Mouse (Mus musculus) left cerebral cortex, postnatal 36 days (tissue): ENCODE data around the gene Gm4881. TPM values are rescaled to one million over a fixed set of nuclear protein-coding genes. Genes with fewer than 3 reads are reported as not detected.
A peak's percentile ranks its signal among the peaks of the same experiment; 100 is the strongest.

ENCODE experiments used
- DNase-seq, 2 experiments: peaks; one replicate each; pipeline ENCODE4 v3.0.0; 2021 to 2022; ENCODE audit warnings: low spot score in 2 of 2, mixed read lengths in 1 of 2
- intact Hi-C: fragments of 180-260 bp; cut with DNase I; formaldehyde crosslinking; loops from one replicate; pipeline ENCODE4 v1.15.1; 2025
- total RNA-seq, 2 experiments: library from RNA; stranded (reverse); gene quantifications; 2 replicates each; pipeline ENCODE4 v1.2.3; 2021

Gm4881 gene
- total RNA-seq, result not detected

DNA sequence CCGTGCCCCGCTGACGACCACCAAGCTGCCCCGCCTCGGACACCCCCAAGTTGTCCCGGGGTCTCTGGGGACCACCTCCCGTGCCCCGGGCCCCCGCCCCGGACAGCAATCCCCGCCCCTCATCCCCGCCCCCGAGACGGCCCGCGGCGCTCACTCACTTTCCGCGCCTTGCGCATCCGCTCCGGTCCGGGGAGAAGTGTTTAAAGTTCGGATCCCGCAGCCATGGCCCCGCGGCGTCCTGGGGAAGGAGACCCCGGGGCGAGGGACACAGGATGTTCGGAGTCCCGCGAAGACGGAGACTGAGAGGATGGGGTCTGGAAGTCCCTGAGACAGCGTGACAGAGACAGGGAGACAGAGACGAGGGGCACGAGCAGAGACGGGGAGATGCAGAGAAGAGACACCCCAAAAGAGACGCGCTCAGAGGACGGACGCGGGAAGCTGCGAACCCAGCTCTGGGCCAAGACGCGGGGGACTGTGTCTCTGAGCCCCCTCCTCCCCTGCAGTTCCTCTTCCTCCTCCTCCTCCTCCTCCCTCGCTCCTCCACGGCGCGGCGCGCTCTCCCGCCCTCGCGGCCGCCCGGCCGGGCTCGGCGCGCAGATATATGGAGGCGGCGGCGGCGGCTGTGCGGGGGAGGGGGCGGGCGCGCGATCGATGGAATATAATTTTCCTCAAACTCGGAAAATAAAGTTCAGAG lies at the start of gene Gm4881:
Gene Gm4881 (minus strand): TSS at position 238 of the 694 bp plus-strand sequence.
- no peak for DNase-seq
- intact Hi-C loops, result no loop called here

DNA sequence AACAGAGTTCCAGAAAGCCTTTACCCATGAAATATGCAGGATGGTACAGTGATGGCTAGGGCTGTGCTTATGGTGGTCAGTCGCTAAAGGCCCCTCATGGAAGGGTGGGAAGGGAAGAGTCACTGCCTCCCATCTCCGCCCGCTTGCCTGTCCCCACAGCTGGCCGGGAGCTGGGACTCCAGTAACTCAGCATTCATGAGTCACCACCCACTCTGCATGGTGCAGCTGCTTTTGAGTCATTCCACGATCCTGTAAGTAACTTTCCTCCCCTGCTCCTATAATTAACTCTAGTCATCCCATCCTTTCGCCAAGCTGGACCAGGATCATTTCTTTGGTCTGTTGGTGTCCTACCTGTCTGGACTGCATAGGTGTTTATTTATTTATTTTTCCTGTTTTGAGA lies 48.8 kb upstream of the Gm4881 start:
- DNase-seq, result no peak
- intact Hi-C loops, result no loop called here

DNA sequence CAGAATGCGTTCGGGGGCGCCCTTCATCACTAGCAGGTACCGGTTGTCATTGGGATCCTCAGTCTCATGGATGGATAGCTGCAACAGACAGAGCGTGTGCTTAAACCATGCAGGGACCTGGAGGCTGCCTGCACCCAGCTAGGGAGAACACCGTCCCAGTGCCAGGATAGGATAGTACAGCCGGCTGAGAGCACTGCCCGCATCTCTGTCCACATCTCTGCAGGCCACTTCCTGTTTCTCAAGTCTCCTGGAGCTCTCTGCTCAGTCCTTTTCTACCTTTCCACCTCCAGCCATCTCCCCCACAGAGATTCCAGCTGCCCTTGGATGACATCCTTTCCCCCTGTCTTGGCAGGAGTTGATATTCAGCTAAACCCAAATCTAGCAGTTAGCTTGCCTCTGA lies 46.2 kb upstream of the Gm4881 start:
- no peak for DNase-seq
- intact Hi-C loops, result no loop called here

DNA sequence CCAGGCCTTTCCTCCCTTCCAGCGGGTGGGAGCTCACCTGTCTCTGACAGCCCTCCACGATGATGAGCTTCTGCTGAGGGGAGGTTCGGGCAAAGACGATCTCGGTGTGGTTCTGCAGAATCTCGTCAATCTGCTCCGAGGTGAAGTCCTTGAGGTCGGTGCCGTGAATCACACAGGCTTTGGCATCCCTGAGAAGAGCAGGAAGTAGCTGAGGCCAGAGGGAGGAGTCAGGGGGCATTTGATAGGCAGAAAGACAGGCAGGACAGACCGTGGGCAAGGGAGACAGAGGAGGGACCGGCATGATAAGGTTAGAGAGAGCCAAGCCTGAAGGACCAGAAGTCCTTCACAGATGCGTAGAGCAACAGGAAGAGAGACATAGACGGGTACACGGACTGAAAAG lies 43.6 kb upstream of the Gm4881 start:
- no peak for DNase-seq
- intact Hi-C loops, result no loop called here

DNA sequence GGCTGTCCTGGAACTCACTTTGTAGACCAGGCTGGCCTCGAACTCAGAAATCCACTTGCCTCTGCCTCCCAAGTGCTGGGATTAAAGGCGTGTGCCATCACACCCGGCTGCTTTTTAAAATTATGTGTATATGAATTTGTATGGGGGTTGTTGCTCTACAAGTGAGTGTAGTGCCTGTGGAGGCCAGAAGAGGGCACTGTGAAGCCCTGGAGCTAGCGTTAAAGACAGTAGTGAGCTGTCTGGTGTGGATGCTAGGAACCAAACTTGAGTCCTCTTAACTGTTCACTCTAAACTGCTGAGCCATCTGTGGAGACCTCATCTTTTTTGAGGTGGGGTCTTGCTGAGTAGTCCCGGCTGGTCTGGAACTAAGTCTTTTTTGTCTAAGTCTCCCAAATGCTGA lies 41.5 kb upstream of the Gm4881 start:
- no peak for DNase-seq
- intact Hi-C loops, result no loop called here

DNA sequence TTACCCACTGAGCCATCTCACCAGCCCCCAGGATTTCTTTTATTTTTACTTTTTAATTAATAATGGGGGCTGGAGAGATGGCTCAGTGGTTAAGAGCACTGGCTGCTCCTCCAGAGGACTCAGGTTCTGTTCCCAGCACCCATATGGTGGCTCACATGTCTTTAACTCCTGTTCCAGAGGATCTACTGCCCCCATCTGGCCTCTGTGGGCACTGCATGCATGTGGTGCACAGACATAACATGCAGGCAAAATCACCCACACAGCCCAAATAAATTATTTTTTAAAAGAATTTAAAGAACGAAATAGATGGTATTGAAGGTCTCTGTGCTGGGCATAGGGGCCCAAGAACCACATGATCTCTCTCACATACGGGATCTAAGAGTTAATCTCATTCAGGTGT lies 40.0 kb upstream of the Gm4881 start:
- intact Hi-C loops, result no loop called here
- DNase-seq, result no peak

DNA sequence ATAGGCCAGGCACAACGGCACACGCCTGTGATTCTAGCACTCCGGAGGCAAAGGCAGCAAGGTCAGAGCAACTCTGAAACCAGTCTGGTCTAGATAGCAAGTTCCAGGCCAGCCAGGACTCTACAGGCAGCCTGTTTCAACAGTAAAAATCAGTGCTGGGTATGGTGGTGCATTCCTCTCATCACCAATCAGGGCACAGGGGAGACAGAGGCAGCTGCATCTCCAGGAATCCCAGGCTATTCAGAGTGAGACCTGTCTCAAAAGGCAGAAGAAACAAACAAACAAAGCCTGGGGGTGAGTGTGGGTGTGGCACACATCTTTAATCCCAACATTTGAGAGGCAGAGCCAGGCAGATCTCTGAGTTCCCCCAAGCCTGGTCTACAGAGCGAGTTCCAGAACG lies 39.1 kb upstream of the Gm4881 start:
- intact Hi-C loops, result no loop called here
- no peak for DNase-seq

DNA sequence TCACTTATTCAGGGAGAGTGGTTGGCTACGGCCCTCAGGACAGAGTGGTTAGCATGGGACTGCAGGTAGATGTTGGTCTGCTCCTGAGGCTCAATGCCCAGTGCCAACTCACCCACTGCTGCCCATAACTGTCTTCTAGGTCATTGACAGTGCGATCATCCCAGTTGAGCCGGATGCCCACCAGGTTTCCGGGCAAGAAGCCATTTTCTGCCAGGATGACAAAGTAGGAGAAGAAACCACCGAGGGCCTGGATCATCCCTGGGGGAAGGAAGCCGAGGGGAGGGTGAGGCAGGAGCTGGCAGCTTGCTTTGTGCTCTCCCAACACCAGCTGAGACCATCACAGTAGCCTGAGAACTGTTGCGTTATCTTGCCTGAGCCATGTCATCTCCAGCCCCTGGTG lies 36.1 kb upstream of the Gm4881 start:
- intact Hi-C loops, result no loop called here
- no peak for DNase-seq

DNA sequence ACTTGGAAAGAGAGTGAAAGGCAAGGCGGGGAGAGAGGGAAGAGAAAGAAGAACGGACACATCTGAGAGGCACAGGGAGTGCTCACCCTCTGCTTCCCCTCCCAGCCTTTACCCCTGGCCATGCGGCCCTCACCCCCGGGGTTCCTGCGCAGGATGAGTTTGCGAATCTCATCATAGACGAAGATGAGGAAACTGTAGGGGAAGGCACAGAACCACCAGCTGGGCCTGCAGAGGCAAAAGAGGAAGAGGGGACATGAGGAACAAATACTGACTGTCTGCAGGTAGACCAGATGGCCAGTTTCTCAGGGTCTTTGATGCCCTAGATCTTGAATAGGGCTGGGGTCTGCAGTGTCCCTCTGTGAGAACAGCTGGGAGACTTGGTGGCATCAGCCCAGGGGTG lies 34.5 kb upstream of the Gm4881 start:
- intact Hi-C loops, result no loop called here
- no peak for DNase-seq

DNA sequence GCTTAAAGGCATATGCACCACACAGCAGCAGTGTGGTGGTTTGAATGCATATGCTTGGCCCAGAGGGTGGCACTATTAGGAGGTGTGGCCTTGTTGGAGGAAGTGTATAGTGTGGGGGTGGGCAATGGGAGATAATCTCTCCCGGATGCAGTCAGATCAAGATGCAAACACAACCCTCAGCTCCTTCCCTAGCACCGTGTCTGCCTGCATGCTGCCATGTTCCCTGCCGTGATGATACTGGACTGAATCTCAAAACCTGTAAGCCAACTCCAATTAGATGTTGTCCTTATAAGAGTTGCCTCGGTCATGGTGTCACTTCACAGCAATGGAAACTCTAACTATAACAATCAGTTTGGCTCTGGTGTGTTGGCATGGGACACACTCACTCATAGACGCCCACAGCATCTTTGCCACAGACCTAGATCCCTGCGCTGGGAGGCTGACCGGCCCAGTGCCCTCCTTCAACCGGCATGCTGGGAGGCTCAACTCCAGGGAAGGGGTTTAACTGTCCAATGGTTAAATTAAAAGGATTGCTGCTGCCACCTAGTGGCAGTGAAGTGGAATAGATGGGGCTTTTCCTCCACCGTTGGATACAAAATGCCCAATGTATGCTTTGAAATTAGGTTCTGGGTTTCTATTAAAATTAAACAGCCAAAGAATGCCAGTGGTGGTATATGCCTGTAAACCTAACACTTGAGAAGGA lies 30.8 kb upstream of the Gm4881 start:
- no peak for DNase-seq
- intact Hi-C loops, result no loop called here

DNA sequence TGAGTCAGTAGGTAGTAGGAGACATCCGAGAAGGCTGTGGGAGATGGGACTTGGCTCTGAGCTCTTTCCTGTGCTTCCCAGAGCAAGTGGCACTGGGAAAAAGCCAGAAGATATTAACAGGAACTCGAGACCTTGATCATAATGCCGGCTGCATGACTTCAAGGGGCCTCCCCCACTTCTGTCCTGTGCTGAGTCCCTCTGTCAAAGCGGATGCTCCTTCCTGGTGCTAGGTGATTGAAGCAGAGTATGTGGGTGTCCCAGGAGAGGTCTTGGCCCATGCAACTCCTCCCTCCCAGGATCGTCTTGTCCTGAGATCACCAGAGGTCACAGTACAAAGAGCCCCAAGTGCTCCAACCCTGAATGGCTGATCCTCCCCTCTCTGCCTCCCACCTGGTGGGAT lies 29.6 kb upstream of the Gm4881 start:
- intact Hi-C loops, result no loop called here
- DNase-seq, result no peak

DNA sequence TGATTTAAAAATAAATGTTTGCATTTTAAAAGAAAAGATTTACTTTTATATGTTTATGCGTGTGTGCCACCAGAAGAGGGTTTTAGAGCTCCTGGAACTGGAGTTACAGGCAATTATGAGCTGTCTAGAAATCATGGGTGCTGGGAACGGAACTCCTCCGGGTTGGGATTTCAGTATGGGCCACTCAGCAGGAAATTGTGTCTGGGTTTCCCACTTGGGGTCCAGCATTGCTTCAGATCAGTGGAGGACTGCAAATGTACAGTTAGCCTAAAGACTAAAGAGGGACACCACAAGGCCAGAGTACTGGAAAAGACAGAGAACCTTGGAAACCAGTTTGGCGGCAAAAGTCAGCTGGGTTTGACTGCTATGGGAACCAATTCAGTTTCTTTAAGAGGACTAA lies 28.9 kb upstream of the Gm4881 start:
- no peak for DNase-seq
- intact Hi-C loops, result no loop called here

DNA sequence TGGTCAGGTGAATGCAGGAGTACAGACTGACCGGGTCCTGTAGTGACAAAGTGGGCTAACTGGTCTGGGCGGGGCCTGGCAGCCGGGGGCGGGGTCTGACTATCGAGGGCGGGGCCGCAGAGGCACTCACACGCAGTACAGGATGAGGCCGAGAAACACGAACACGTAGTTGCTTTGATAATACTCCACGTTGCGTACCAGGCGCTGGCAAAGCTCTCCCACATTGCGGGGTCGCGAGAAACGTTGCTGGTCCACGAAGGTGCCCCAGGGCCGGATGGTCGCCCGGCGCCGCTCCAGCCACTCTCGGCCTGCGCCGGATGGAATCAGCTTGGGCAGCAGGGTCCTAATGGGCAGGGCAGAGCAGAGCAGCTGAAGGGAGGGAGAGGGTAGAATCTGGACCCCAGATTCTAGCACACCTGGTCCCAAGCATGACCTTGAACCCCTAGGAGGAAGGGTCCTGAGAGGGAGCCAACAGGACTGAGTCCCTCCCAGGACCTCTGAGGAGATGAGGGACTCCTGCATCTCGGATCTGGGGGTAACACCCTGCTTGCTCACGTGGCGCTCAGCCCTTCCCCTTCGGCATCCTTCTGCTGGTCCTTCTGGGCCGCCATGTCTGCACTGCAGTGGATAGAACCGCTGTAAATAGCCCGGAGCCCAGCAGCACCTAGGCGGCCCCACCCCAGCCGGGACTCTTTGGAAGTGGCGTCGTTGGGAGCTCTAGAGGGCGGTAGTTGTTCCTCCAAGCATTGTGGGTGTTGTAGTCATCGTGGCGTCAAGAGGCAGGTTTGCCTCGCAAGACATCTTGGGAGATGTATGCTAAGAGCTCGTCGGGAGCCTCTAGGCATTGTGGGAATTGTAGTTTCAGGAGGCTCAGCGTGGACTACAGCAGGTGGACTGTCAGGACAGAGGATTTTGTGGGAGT lies 27.9 kb upstream of the Gm4881 start, which contains the start of gene Rabac1:
Gene Rabac1 (minus strand): TSS at position 783 of the 922 bp plus-strand sequence.
- DNase-seq, result peak; percentile 92 to 94
- intact Hi-C loops, result no loop called here

DNA sequence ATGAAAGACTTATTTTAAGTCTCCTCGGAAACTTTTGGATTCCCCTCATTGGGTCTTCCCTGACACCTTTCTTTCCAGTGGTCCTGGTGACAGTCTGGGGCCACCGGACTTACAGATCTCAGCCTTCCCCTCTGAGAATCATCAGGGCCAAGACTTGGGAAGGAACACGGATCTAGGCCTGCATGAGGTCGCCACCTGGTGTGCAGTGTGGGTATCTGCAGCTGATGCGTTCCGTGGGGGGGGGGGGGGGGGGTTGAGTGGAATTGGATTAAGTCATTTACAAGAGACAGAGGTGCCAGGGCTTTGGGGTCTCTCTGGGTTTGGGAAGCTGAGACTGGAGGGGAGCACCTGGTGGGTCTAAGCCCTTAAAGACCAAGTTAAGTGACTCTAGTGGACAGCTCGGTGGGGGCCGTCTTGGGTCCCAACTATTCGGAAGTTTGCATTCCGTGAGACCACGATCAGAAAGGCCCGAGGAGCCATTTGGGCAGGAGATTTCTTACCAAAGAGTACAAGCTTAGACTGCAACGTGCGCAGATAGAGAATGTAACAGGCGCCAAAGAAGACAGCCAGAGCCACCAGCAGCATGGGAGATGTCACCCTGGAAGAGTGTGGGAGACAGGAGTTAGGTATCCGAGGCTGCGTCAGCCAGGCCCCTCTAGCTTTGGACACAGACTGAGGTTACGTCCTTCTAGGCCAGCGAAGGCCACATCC lies 27.1 kb upstream of the Gm4881 start:
- intact Hi-C loops, result no loop called here

DNA sequence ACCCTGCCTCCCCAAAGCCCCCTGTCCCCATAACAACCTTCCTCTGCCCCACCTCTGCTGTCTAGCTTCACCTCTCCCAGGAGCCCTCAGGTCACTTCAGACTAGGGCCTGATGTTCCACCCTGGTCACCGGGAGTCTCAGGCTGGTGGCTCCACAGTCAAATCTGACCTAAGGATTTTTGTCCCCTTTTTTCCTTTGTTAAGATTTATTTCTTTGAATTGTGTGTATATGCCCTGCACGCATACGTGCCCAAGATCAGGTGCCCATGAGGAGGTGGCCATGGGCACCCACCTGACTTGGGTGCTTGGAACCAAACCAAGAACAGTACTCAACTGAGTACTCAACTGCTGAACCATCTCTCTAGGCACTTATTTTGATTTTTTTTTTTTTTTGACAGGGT lies 26.0 kb upstream of the Gm4881 start:
- intact Hi-C loops, result no loop called here
- no peak for DNase-seq

More for the DNA sequence above, 27.1 kb upstream of the Gm4881 start:
- DNase-seq, result no peak

DNA sequence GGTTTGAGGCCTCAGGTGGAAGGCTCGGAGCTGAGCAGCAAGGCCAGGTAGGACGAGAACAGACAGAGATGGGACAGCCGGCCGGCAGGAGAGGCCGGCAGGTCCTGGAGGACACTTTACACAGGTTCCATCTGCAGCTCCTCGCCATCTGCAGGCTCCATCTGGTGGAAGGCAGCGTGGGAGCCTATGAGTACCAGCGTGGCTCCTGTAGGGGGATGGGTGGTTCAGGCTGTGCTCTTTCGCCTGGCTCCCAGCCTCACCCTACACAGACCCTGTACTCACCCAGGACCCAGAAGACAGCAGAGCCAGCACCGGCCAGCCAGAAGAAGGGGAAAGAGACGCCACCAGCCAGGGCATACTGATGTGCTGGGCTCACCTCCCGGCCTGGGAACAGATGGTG lies 25.5 kb upstream of the Gm4881 start:
- intact Hi-C loops, result loop anchor here (10.0 kb wide), 1 partner anchor 155 kb away; no protein-coding TSS in a partner anchor
- peak; percentile 58 to 68 for DNase-seq

DNA sequence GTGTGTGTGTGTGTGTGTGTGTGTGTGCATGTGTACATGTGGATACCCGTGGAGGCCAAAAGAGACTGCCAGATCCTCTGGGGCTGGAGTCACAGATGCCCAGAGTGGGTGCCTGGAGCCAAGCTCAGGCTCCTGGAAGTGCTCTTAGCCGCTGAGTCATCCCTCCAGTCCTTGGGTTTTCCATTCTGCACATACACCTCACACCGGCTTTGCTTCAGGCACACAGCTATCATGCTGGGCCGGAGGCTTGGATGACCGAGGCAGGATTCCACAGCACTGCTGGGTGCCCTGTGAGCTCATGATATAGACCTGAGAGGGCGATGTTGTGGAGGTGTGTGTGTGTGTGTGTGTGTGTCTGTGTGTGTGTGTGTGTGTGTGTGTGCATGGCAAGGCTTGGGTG lies 24.2 kb upstream of the Gm4881 start:
- no peak for DNase-seq
- intact Hi-C loops, result loop anchor here (10.0 kb wide), 1 partner anchor 154 kb away; no protein-coding TSS in a partner anchor

DNA sequence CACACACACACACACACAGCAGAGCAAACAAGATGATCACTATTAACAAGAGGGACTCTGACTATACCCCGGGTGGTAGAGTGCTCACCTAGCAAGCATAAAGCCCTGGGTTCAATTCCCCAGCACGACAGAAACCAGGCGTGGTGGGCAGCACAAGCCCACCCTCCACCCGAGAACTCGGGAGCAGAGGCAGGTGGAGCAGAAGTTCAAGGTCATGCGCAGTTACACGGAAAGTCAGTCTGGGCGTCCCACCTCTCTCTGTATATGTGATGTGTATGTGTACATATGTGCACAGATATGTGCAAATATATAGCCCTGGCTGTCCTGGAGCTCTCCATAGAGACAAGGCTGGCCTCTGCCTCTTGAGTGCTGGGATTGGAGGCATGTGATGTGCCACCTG lies 23.7 kb upstream of the Gm4881 start:
- DNase-seq, result no peak
- intact Hi-C loops, result loop anchor here (10.0 kb wide), 1 partner anchor 153 kb away; no protein-coding TSS in a partner anchor

DNA sequence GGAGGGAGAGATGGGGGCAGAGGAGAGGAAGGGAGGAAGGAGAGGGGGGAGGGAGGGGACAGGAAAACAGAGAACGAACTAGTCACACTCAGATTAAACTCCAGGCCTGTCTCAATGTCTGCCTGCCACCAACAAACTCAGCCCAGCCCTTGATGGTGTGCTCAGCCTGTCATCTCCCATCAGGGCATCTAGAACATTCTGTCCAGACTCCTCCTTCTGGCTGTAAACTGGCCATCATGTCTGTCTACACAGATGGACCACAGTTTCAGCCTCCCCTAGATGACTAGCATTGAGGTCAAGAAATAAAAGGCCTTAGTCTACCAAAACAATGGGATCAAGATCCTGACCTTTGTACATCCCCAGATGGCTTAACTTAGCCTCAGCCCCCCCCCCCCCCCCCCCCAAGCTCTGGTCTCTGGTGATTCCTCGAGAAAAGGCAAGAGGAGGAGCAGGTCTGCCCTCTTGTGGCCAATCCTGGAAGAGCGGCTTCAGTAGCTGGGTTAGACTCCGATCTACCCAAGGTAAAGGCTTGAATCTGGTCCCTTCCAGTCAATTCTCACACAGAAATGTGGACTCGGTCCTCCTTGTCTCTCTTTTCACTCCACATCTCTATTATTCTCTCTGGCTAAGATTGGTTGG lies 20.7 kb upstream of the Gm4881 start:
- intact Hi-C loops, result loop anchor here (2.0 to 10.0 kb wide), 2 partner anchors 74 to 150 kb away; no protein-coding TSS in a partner anchor
- DNase-seq, result peak; percentile 75 to 82
